Mouse (Mus musculus): ENCODE results near the gene Ranbp9.

DNA sequence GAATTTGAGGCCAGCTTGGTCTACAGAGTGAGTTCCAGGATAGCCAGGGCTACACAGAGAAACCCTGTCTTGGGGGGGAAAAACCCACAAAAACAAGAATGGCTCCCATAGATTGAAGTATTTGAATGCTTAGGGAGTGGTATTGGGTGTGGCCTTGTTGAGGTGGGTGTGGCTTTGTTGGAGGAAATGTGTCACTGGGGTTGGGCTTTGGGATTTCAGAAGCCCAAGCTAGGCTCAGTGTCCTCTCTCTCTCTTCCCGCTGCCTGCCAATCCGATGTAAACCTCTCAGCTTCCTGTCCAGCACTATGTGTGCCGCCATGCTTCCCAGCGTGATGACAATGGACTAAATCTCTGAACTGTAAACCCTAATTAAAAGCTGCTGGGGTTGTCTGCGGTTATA is 20.5 kb upstream of the Ranbp9 start:
- TF ChIP-seq CTCF (IDR thresholded peaks at IDR 0.05; ENCODE audit: low read depth, low read length) (no peak), POLR2A (IDR thresholded peaks at IDR 0.05; ENCODE audit: borderline replicate concordance, low read depth, low read length) (no peak)
